Mouse (Mus musculus) kidney, adult 8-10 months (tissue): Measurements from ENCODE around the gene Arhgef10l.

Experiments used
- DNase-seq, 2 experiments: peaks; one replicate each; pipeline ENCODE4 v3.0.0; 2022

Gene Arhgef10l

GRCm38 (mm10) chr4:140665760-140666159 is at the start of gene Arhgef10l:
Arhgef10l (minus strand) TSS chr4:140666012.
- DNase-seq, result peak; percentile 67 to 74

GRCm38 (mm10) chr4:140714586-140714985 is 48.8 kb upstream of the Arhgef10l start:
- DNase-seq, result no peak

- peak; percentile 80 to 91 for DNase-seq
Measured at GRCm38 (mm10) chr4:140713480-140714365, 47.9 kb upstream of the Arhgef10l start.

- no peak for DNase-seq
Measured at GRCm38 (mm10) chr4:140711360-140711759, 45.5 kb upstream of the Arhgef10l start.

- no peak for DNase-seq
Measured at GRCm38 (mm10) chr4:140710781-140711180, 45.0 kb upstream of the Arhgef10l start.

GRCm38 (mm10) chr4:140709617-140710016 is 43.8 kb upstream of the Arhgef10l start:
- DNase-seq, result no peak

- DNase-seq, result no peak
Measured at GRCm38 (mm10) chr4:140709111-140709510, 43.3 kb upstream of the Arhgef10l start.

- no peak for DNase-seq
Measured at GRCm38 (mm10) chr4:140708297-140708927, 42.6 kb upstream of the Arhgef10l start.

- DNase-seq, result no peak
Measured at GRCm38 (mm10) chr4:140707615-140708014, 41.8 kb upstream of the Arhgef10l start.

- DNase-seq, result no peak
Measured at GRCm38 (mm10) chr4:140704166-140704565, 38.4 kb upstream of the Arhgef10l start.

- DNase-seq, result no peak
Measured at GRCm38 (mm10) chr4:140703636-140704035, 37.8 kb upstream of the Arhgef10l start.

GRCm38 (mm10) chr4:140702611-140703327 is 37.0 kb upstream of the Arhgef10l start:
- DNase-seq, result peak; percentile 79 to 83

GRCm38 (mm10) chr4:140701716-140702561 is 36.1 kb upstream of the Arhgef10l start:
- no peak for DNase-seq

GRCm38 (mm10) chr4:140701049-140701715 is 35.4 kb upstream of the Arhgef10l start:
- DNase-seq, result peak; percentile 62 to 71

GRCm38 (mm10) chr4:140700269-140701018 is 34.6 kb upstream of the Arhgef10l start, which contains the start of gene Rcc2:
Rcc2 (plus strand) TSS chr4:140700541.
- no peak for DNase-seq

- peak; percentile 57 to 60 for DNase-seq
Measured at GRCm38 (mm10) chr4:140699441-140700127, 33.8 kb upstream of the Arhgef10l start.

- DNase-seq, result no peak
Measured at GRCm38 (mm10) chr4:140695675-140696585, 30.1 kb upstream of the Arhgef10l start.

GRCm38 (mm10) chr4:140695146-140695545 is 29.3 kb upstream of the Arhgef10l start:
- no peak for DNase-seq

- DNase-seq, result no peak
Measured at GRCm38 (mm10) chr4:140694551-140695060, 28.8 kb upstream of the Arhgef10l start.
